Mouse (Mus musculus) stomach, postnatal 0 days (tissue): ENCODE results near the gene Prkaa1.

Source experiments
- CTCF ChIP-seq: IDR thresholded peaks from 2 replicates; pipeline ENCODE4 v1.5.1; 2016; ENCODE audit warnings: antibody characterized with exemption, low read depth, mild to moderate bottlenecking, moderate library complexity
- EP300 ChIP-seq: optimal IDR thresholded peaks from 2 replicates; pipeline ENCODE3; 2016; ENCODE audit warnings: antibody characterized with exemption

GRCm38 (mm10) chr15:5156355-5156754 lies 12.7 kb downstream of the Prkaa1 start:
- TF ChIP-seq CTCF (no peak), EP300 (no peak)
